ENCODE assay signal across 32 mouse cellular contexts in genomic region chr16:22286996-22287395, GRCm38 (mm10).
"Had no signal": no experiment of that assay in that cellular context is flagged by ENCODE, and none has a peak within 500 bp of the region (broad histone marks: within the 10 kb centered on the region; RNA-seq: fewer than 3 reads in every experiment).

No protein-coding gene starts in this region.

- H3K9ac ChIP-seq: limb, embryonic 12.5 days; limb, embryonic 13.5 days; limb, embryonic 15.5 days; liver, embryonic 12.5 days; liver, embryonic 13.5 days; liver, embryonic 14.5 days; liver, embryonic 15.5 days; liver, postnatal 0 days; lung, embryonic 14.5 days; lung, embryonic 15.5 days; midbrain, embryonic 12.5 days; midbrain, embryonic 13.5 days; midbrain, embryonic 15.5 days; neural tube, embryonic 12.5 days had no signal

- DNase-seq: left cerebral cortex, postnatal 4 days; liver; liver, embryonic 13.5 days; liver, postnatal 0 days; lung, adult 18-20 months; lung, adult 2 months; lung, embryonic 14.5 days; lung, postnatal 10 days; lung, postnatal 14 days; lung, postnatal 36 days; lung, postnatal 4 days; midbrain, embryonic 14.5 days had no signal

- H3K27me3 ChIP-seq: limb, embryonic 12.5 days; limb, embryonic 13.5 days; limb, embryonic 15.5 days; liver, embryonic 12.5 days; liver, embryonic 13.5 days; liver, embryonic 15.5 days; lung, embryonic 15.5 days; megakaryocyte, embryonic 14.5 days; midbrain, embryonic 12.5 days; midbrain, embryonic 13.5 days; midbrain, embryonic 15.5 days; neural tube, embryonic 12.5 days had no signal

- H3K4me1 ChIP-seq: limb, embryonic 10.5 days; limb, embryonic 12.5 days; limb, embryonic 13.5 days; limb, embryonic 15.5 days; liver, embryonic 12.5 days; liver, embryonic 13.5 days; liver, embryonic 15.5 days; lung, embryonic 15.5 days; midbrain, embryonic 10.5 days; midbrain, embryonic 12.5 days; midbrain, embryonic 13.5 days; midbrain, embryonic 15.5 days; neural tube, embryonic 12.5 days had no signal

- H3K36me3 ChIP-seq: limb, embryonic 10.5 days; limb, embryonic 12.5 days; limb, embryonic 13.5 days; limb, embryonic 15.5 days; liver, embryonic 12.5 days; liver, embryonic 13.5 days; liver, embryonic 15.5 days; lung, embryonic 15.5 days; midbrain, embryonic 10.5 days; midbrain, embryonic 12.5 days; midbrain, embryonic 13.5 days; midbrain, embryonic 15.5 days; neural tube, embryonic 12.5 days had no signal

- H3K4me2 ChIP-seq: limb, embryonic 12.5 days; limb, embryonic 13.5 days; limb, embryonic 15.5 days; liver, embryonic 11.5 days; liver, embryonic 12.5 days; liver, embryonic 13.5 days; liver, embryonic 15.5 days; lung, embryonic 14.5 days; lung, embryonic 15.5 days; midbrain, embryonic 11.5 days; midbrain, embryonic 12.5 days; midbrain, embryonic 13.5 days; midbrain, embryonic 15.5 days; neural tube, embryonic 12.5 days had no signal

- H3K9me3 ChIP-seq: limb, embryonic 10.5 days; limb, embryonic 15.5 days; lung, embryonic 15.5 days; midbrain, embryonic 13.5 days; midbrain, embryonic 15.5 days had no signal

- ATAC-seq: liver, embryonic 12.5 days; liver, postnatal 0 days; lung, postnatal 0 days; midbrain, embryonic 13.5 days; midbrain, embryonic 15.5 days; midbrain, embryonic 16.5 days had no signal

- H3K27ac ChIP-seq: limb, embryonic 10.5 days; limb, embryonic 12.5 days; limb, embryonic 13.5 days; limb, embryonic 15.5 days; liver, embryonic 12.5 days; liver, embryonic 13.5 days; liver, embryonic 14.5 days; liver, embryonic 15.5 days; lung, embryonic 15.5 days; macrophage; midbrain, embryonic 10.5 days; midbrain, embryonic 12.5 days; midbrain, embryonic 13.5 days; midbrain, embryonic 15.5 days; neural tube, embryonic 12.5 days had no signal

- H3K4me3 ChIP-seq: limb, embryonic 10.5 days; limb, embryonic 12.5 days; limb, embryonic 13.5 days; limb, embryonic 15.5 days; liver, embryonic 12.5 days; liver, embryonic 13.5 days; liver, embryonic 15.5 days; lung, embryonic 15.5 days; megakaryocyte, embryonic 14.5 days; midbrain, embryonic 10.5 days; midbrain, embryonic 12.5 days; midbrain, embryonic 13.5 days; midbrain, embryonic 15.5 days; myocyte; neural tube, embryonic 12.5 days had no signal
